Mouse (Mus musculus): ENCODE measurements around the gene Tnfrsf8. TPM values are rescaled to one million over a fixed set of nuclear protein-coding genes. Genes with fewer than 3 reads are reported as not detected.
A peak's percentile ranks its signal among the peaks of the same experiment; 100 is the strongest.

Gene Tnfrsf8
- total RNA-seq, 1 experiment = 5.1 TPM

- Histone ChIP-seq H3K4me1 (ENCODE audit: control insufficient read depth in 2 of 2, insufficient read depth in 2 of 2, low read length in 2 of 2, poor library complexity in 1 of 2) (peaks cover 0 to 5% of the 10 kb centered on the region in 2 experiments; a peak in 1 of 4 replicates), H3K9ac (ENCODE audit: insufficient read depth, low read depth, low read length, poor library complexity, severe bottlenecking) (no peak overlapping the region), H3K36me3 (ENCODE audit: control insufficient read depth, insufficient read depth, low read length, poor library complexity, severe bottlenecking) (no peaks in the 10 kb centered on the region), H3K9me3 (ENCODE audit: control insufficient read depth, insufficient read depth, low read depth, low read length) (no peaks in the 10 kb centered on the region), H3K4me3 (ENCODE audit: insufficient read depth in 1 of 2, low read depth in 1 of 2, low read length in 2 of 2, poor library complexity in 1 of 2, severe bottlenecking in 1 of 2) (no peak overlapping the region), H3K27ac (ENCODE audit: insufficient read depth, low read depth, low read length, poor library complexity, severe bottlenecking) (no peak overlapping the region)
- DNase-seq (ENCODE audit: low read depth, low spot score) = no peak
- TF ChIP-seq CHD2 (IDR thresholded peaks at IDR 0.05; ENCODE audit: low read depth, low read length) = no peak
- TF ChIP-seq ZNF384 (IDR thresholded peaks at IDR 0.05; ENCODE audit: low read depth, low read length) = no peak
- in situ Hi-C loops (cut with MboI; ENCODE audit: low sequenced_read_pairs in 2 of 2, unreplicated experiment in 2 of 2) = no loop called here
Measured at GRCm38 (mm10) chr4:145260802-145261201, 54.2 kb downstream of the Tnfrsf8 start.

GRCm38 (mm10) chr4:145257751-145258434 lies 57.1 kb downstream of the Tnfrsf8 start:
- no peak for TF ChIP-seq MAFK (IDR thresholded peaks at IDR 0.05; ENCODE audit: insufficient read depth, low read depth, low read length)
- no peak for TF ChIP-seq ZNF384 (IDR thresholded peaks at IDR 0.05; ENCODE audit: low read depth, low read length)
- TF ChIP-seq ZC3H11A (IDR thresholded peaks at IDR 0.05; ENCODE audit: borderline replicate concordance, low read depth, low read length) = no peak
- TF ChIP-seq CHD2 (IDR thresholded peaks at IDR 0.05; ENCODE audit: low read depth, low read length) = no peak
- no peak for TF ChIP-seq HCFC1 (IDR thresholded peaks at IDR 0.05; ENCODE audit: borderline replicate concordance, insufficient read depth, low read length)
- DNase-seq (ENCODE audit: low read depth, low spot score) = no peak
- no peaks in the 10 kb centered on the region for H3K36me3 ChIP-seq (ENCODE audit: control insufficient read depth, insufficient read depth, low read length, poor library complexity, severe bottlenecking)
- H3K4me3 ChIP-seq (ENCODE audit: insufficient read depth in 1 of 2, low read depth in 1 of 2, low read length in 2 of 2, poor library complexity in 1 of 2, severe bottlenecking in 1 of 2) = no peak overlapping the region
- H3K9me3 ChIP-seq (ENCODE audit: control insufficient read depth, insufficient read depth, low read depth, low read length) = no peaks in the 10 kb centered on the region
- in situ Hi-C loops (cut with MboI; ENCODE audit: low sequenced_read_pairs in 2 of 2, unreplicated experiment in 2 of 2) = no loop called here
- H3K9ac ChIP-seq (ENCODE audit: insufficient read depth, low read depth, low read length, poor library complexity, severe bottlenecking) = no peak overlapping the region
- H3K4me1 ChIP-seq (ENCODE audit: control insufficient read depth in 2 of 2, insufficient read depth in 2 of 2, low read length in 2 of 2, poor library complexity in 1 of 2) = peaks cover 6 to 10% of the 10 kb centered on the region in 2 experiments; a peak in 3 of 4 replicates
- no peak overlapping the region for H3K27ac ChIP-seq (ENCODE audit: insufficient read depth, low read depth, low read length, poor library complexity, severe bottlenecking)

- H3K9me3 ChIP-seq (ENCODE audit: control insufficient read depth, insufficient read depth, low read depth, low read length) = no peaks in the 10 kb centered on the region
- no peak overlapping the region for H3K4me3 ChIP-seq (ENCODE audit: insufficient read depth in 1 of 2, low read depth in 1 of 2, low read length in 2 of 2, poor library complexity in 1 of 2, severe bottlenecking in 1 of 2)
- no peak for DNase-seq (ENCODE audit: low read depth, low spot score)
- no peak overlapping the region for H3K27ac ChIP-seq (ENCODE audit: insufficient read depth, low read depth, low read length, poor library complexity, severe bottlenecking)
- TF ChIP-seq ZNF384 (IDR thresholded peaks at IDR 0.05; ENCODE audit: low read depth, low read length) = no peak
- no peak for TF ChIP-seq HCFC1 (IDR thresholded peaks at IDR 0.05; ENCODE audit: borderline replicate concordance, insufficient read depth, low read length)
- no peak for TF ChIP-seq MAFK (IDR thresholded peaks at IDR 0.05; ENCODE audit: insufficient read depth, low read depth, low read length)
- TF ChIP-seq ZC3H11A (IDR thresholded peaks at IDR 0.05; ENCODE audit: borderline replicate concordance, low read depth, low read length) = no peak
- no peak for TF ChIP-seq CHD2 (IDR thresholded peaks at IDR 0.05; ENCODE audit: low read depth, low read length)
- peaks cover 10 to 18% of the 10 kb centered on the region in 2 experiments; a peak in 3 of 4 replicates for H3K4me1 ChIP-seq (ENCODE audit: control insufficient read depth in 2 of 2, insufficient read depth in 2 of 2, low read length in 2 of 2, poor library complexity in 1 of 2)
- no peaks in the 10 kb centered on the region for H3K36me3 ChIP-seq (ENCODE audit: control insufficient read depth, insufficient read depth, low read length, poor library complexity, severe bottlenecking)
- H3K9ac ChIP-seq (ENCODE audit: insufficient read depth, low read depth, low read length, poor library complexity, severe bottlenecking) = no peak overlapping the region
- in situ Hi-C loops (cut with MboI; ENCODE audit: low sequenced_read_pairs in 2 of 2, unreplicated experiment in 2 of 2) = no loop called here
Measured at GRCm38 (mm10) chr4:145256144-145256543, 58.8 kb downstream of the Tnfrsf8 start.

GRCm38 (mm10) chr4:145254418-145254817 lies 60.5 kb downstream of the Tnfrsf8 start:
- no peak for DNase-seq (ENCODE audit: low read depth, low spot score)
- Histone ChIP-seq H3K9me3 (ENCODE audit: control insufficient read depth, insufficient read depth, low read depth, low read length) (no peaks in the 10 kb centered on the region), H3K9ac (ENCODE audit: insufficient read depth, low read depth, low read length, poor library complexity, severe bottlenecking) (peak overlapping the region; percentile 31; the same call in 1 of the 2 replicates), H3K4me3 (ENCODE audit: insufficient read depth in 1 of 2, low read depth in 1 of 2, low read length in 2 of 2, poor library complexity in 1 of 2, severe bottlenecking in 1 of 2) (no peak overlapping the region; a peak in 1 of 4 replicates), H3K4me1 (ENCODE audit: control insufficient read depth in 2 of 2, insufficient read depth in 2 of 2, low read length in 2 of 2, poor library complexity in 1 of 2) (peaks cover 18 to 20% of the 10 kb centered on the region in 2 experiments; a peak in 3 of 4 replicates), H3K27ac (ENCODE audit: insufficient read depth, low read depth, low read length, poor library complexity, severe bottlenecking) (no peak overlapping the region), H3K36me3 (ENCODE audit: control insufficient read depth, insufficient read depth, low read length, poor library complexity, severe bottlenecking) (no peaks in the 10 kb centered on the region)
- in situ Hi-C loops (cut with MboI; ENCODE audit: low sequenced_read_pairs in 2 of 2, unreplicated experiment in 2 of 2) = no loop called here
- TF ChIP-seq ZC3H11A (IDR thresholded peaks at IDR 0.05; ENCODE audit: borderline replicate concordance, low read depth, low read length) (no peak), ZNF384 (IDR thresholded peaks at IDR 0.05; ENCODE audit: low read depth, low read length) (no peak), MAFK (IDR thresholded peaks at IDR 0.05; ENCODE audit: insufficient read depth, low read depth, low read length) (peak; percentile 55; the same call in 1 of the 2 replicates), CHD2 (IDR thresholded peaks at IDR 0.05; ENCODE audit: low read depth, low read length) (no peak), HCFC1 (IDR thresholded peaks at IDR 0.05; ENCODE audit: borderline replicate concordance, insufficient read depth, low read length) (no peak)
